Mouse (Mus musculus) bone marrow, adult 2 months (tissue): ENCODE data around the gene Ankar.

Source experiments
- CTCF ChIP-seq: fragments of 200-500 bp; IDR thresholded peaks from 2 replicates; pipeline ENCODE4 v1.5.1; 2011; ENCODE audit warnings: low read length, control low read depth; ENCODE audit not compliant: control insufficient read depth, insufficient read depth
- POLR2A ChIP-seq: fragments of 200-500 bp; IDR thresholded peaks from 2 replicates; pipeline ENCODE4 v1.6.1; 2011; ENCODE audit warnings: low read depth, mild to moderate bottlenecking, control low read depth, low read length, borderline replicate concordance; ENCODE audit not compliant: control insufficient read depth

- TF ChIP-seq CTCF = peak; percentile 78
- TF ChIP-seq POLR2A = no peak
These were observed 18.5 kb upstream of the Ankar start for GRCm38 (mm10) chr1:72718846-72719245.
